Mouse (Mus musculus) heart, adult 2 months (tissue): ENCODE measurements around the gene Eml2. TPM values are rescaled to one million over a fixed set of nuclear protein-coding genes. Genes with fewer than 3 reads are reported as not detected.

Experiments used
- DNase-seq, 2 experiments: peaks; one replicate each; pipeline ENCODE4 v3.0.0; 2021
- H3K27ac ChIP-seq: fragments of 200-600 bp; 2 replicates; pipeline ENCODE4 v1.8.1; 2022
- H3K27me3 ChIP-seq: fragments of 200-500 bp; 2 replicates; pipeline ENCODE4 v1.6.1; 2012; ENCODE audit warnings: mild to moderate bottlenecking, low read length, inconsistent platforms, mixed read lengths; ENCODE audit not compliant: control insufficient read depth, insufficient read depth
- H3K36me3 ChIP-seq: fragments of 200-500 bp; 2 replicates; pipeline ENCODE4 v1.6.1; 2012; ENCODE audit warnings: low read length, inconsistent platforms; ENCODE audit not compliant: control insufficient read depth, insufficient read depth
- H3K4me1 ChIP-seq: fragments of 200-500 bp; 2 replicates; pipeline ENCODE4 v1.6.1; 2011; ENCODE audit warnings: low read length; ENCODE audit not compliant: control insufficient read depth, insufficient read depth
- H3K4me3 ChIP-seq: fragments of 200-600 bp; 2 replicates; pipeline ENCODE4 v1.8.1; 2022
- H3K79me2 ChIP-seq: fragments of 200-500 bp; replicated peaks from 2 replicates; pipeline ENCODE4 v1.6.1; 2012; ENCODE audit warnings: mild to moderate bottlenecking, inconsistent platforms, low read length, moderate library complexity, mixed read lengths; ENCODE audit not compliant: control insufficient read depth, insufficient read depth
- H3K9ac ChIP-seq: fragments of 200-500 bp; 2 replicates; pipeline ENCODE4 v1.6.1; 2012; ENCODE audit warnings: low read depth, mild to moderate bottlenecking, control low read depth, inconsistent platforms, low read length, mixed read lengths
- CTCF ChIP-seq: fragments of 200-600 bp; IDR thresholded peaks from 2 replicates; pipeline ENCODE4 v1.8.1; 2022; ENCODE audit warnings: antibody characterized with exemption, mild to moderate bottlenecking, moderate library complexity
- EP300 ChIP-seq: fragments of 200-500 bp; IDR thresholded peaks from 2 replicates; pipeline ENCODE4 v1.6.1; 2011; ENCODE audit warnings: low read depth, low read length, control low read depth; ENCODE audit not compliant: insufficient read depth
- POLR2A ChIP-seq: fragments of 200-500 bp; IDR thresholded peaks from 2 replicates; pipeline ENCODE4 v1.6.1; 2011; ENCODE audit warnings: mild to moderate bottlenecking, low read depth, low read length, control low read depth; ENCODE audit not compliant: insufficient read depth
- WGBS: fragments of 180-500 bp; shearing (Covaris S2); methylation state at CpG from one replicate; pipeline ENCODE4 v1.1.7; 2018; 5-methylcytosine and 5-hydroxymethylcytosine counted together
- intact Hi-C: fragments of 180-260 bp; cut with DNase I; formaldehyde crosslinking; loops from one replicate; pipeline ENCODE4 v1.15.1; 2025
- polyA plus RNA-seq: library from polyadenylated mRNA; depleted of rRNA; stranded (reverse); fragments of >200 nt; gene quantifications from 2 replicates; pipeline ENCODE4 v1.2.3, GENCODE M21; 2012
- total RNA-seq, 2 experiments: library from RNA; stranded (reverse); gene quantifications; 2 replicates each; pipeline ENCODE4 v1.2.3; 2021

Gene Eml2
- total and polyA plus RNA-seq, 3 experiments, result 35.6 to 38.8 (median 38.7) TPM

- H3K79me2 ChIP-seq, result peaks cover 6% of the 10 kb centered on the region
- intact Hi-C loops, result no loop called here
- no peak overlapping the region for H3K9ac ChIP-seq
- WGBS, result 67% methylated on average over 2 of the region's 2 CpGs
- peak overlapping the region; percentile 91 for H3K27ac ChIP-seq
- no peak for DNase-seq
- no peak overlapping the region for H3K4me3 ChIP-seq
- no peak for TF ChIP-seq POLR2A
- no peak for TF ChIP-seq EP300
- no peak for TF ChIP-seq CTCF
- peaks cover 12% of the 10 kb centered on the region for H3K4me1 ChIP-seq
- no peaks in the 10 kb centered on the region for H3K36me3 ChIP-seq
- no peaks in the 10 kb centered on the region for H3K27me3 ChIP-seq
Observed at GRCm38 (mm10) chr7:19235092-19235671, 59.0 kb downstream of the Eml2 start.

- no peak for TF ChIP-seq CTCF
- TF ChIP-seq EP300, result 0 out of 2 replicates have a peak, but pooled peaks have one; percentile 24
- TF ChIP-seq POLR2A, result no peak
- Histone ChIP-seq H3K4me1 (peaks cover 11% of the 10 kb centered on the region), H3K27me3 (no peaks in the 10 kb centered on the region), H3K9ac (peak overlapping the region; percentile 2), H3K79me2 (peaks cover 6% of the 10 kb centered on the region; the same call in 1 of the 2 replicates), H3K4me3 (no peak overlapping the region), H3K36me3 (no peaks in the 10 kb centered on the region), H3K27ac (peak overlapping the region; percentile 91)
- peak; percentile 51 to 59 for DNase-seq
- WGBS, result 52% methylated on average over 2 of the region's 2 CpGs
- intact Hi-C loops, result no loop called here
Observed at GRCm38 (mm10) chr7:19236411-19236810, 60.2 kb downstream of the Eml2 start.

- no peak overlapping the region for H3K9ac ChIP-seq
- peak; percentile 31 to 58 for DNase-seq
Observed at GRCm38 (mm10) chr7:19238344-19238743, 62.1 kb downstream of the Eml2 start.

GRCm38 (mm10) chr7:19239423-19239822 lies 63.2 kb downstream of the Eml2 start:
- Histone ChIP-seq H3K36me3 (no peaks in the 10 kb centered on the region), H3K4me1 (peaks cover 10% of the 10 kb centered on the region), H3K27ac (peak overlapping the region; percentile 91), H3K79me2 (peaks cover 6% of the 10 kb centered on the region; the same call in 1 of the 2 replicates), H3K27me3 (no peaks in the 10 kb centered on the region), H3K9ac (no peak overlapping the region), H3K4me3 (no peak overlapping the region)
- peak; percentile 93 for TF ChIP-seq EP300
- no peak for TF ChIP-seq POLR2A
- TF ChIP-seq CTCF, result no peak; the same call in 1 of the 2 replicates
- 0% methylated on average over 1 of the region's 1 CpGs for WGBS
- intact Hi-C loops, result loop anchor here (2.0 kb wide), 1 partner anchor 41 kb away; the partner anchor contains the start of gene Ppm1n
- DNase-seq, result peak; percentile 86 to 91

More at GRCm38 (mm10) chr7:19238344-19238743, 62.1 kb downstream of the Eml2 start:
- Histone ChIP-seq H3K27me3 (no peaks in the 10 kb centered on the region), H3K27ac (peak overlapping the region; percentile 91), H3K79me2 (peaks cover 5% of the 10 kb centered on the region; the same call in 1 of the 2 replicates), H3K4me3 (no peak overlapping the region), H3K4me1 (peaks cover 10% of the 10 kb centered on the region), H3K36me3 (no peaks in the 10 kb centered on the region)
- TF ChIP-seq EP300 (peak; percentile 56; the same call in 1 of the 2 replicates), CTCF (no peak), POLR2A (0 out of 2 replicates have a peak, but pooled peaks have one; percentile 31)
- WGBS, result 79% methylated on average over 4 of the region's 4 CpGs
- intact Hi-C loops, result loop anchor here (2.0 kb wide), 1 partner anchor 42 kb away; the partner anchor contains the start of gene Ppm1n

- Histone ChIP-seq H3K27me3 (no peaks in the 10 kb centered on the region), H3K4me1 (peaks cover 8% of the 10 kb centered on the region), H3K79me2 (peaks cover 3% of the 10 kb centered on the region; the same call in 1 of the 2 replicates), H3K4me3 (no peak overlapping the region), H3K9ac (no peak overlapping the region), H3K27ac (peak overlapping the region; percentile 4; the same call in 1 of the 2 replicates), H3K36me3 (no peaks in the 10 kb centered on the region)
- 63% methylated on average over 4 of the region's 4 CpGs for WGBS
- TF ChIP-seq POLR2A, result no peak
- DNase-seq, result no peak
- intact Hi-C loops, result loop anchor here (2.0 kb wide), 1 partner anchor 41 kb away; the partner anchor contains the start of gene Ppm1n
Observed at GRCm38 (mm10) chr7:19239986-19240385, 63.8 kb downstream of the Eml2 start.

- no peak for TF ChIP-seq POLR2A
- TF ChIP-seq EP300, result no peak
- TF ChIP-seq CTCF, result no peak
- intact Hi-C loops, result no loop called here
- H3K4me3 ChIP-seq, result no peak overlapping the region
- H3K9ac ChIP-seq, result no peak overlapping the region
- H3K4me1 ChIP-seq, result peaks cover 7% of the 10 kb centered on the region
- no peak overlapping the region for H3K27ac ChIP-seq
- WGBS, result 81% methylated on average over 8 of the region's 8 CpGs
- peaks cover 3% of the 10 kb centered on the region; the same call in 1 of the 2 replicates for H3K79me2 ChIP-seq
- no peaks in the 10 kb centered on the region for H3K27me3 ChIP-seq
- no peaks in the 10 kb centered on the region for H3K36me3 ChIP-seq
- no peak for DNase-seq
Observed at GRCm38 (mm10) chr7:19240905-19241463, 64.8 kb downstream of the Eml2 start.
